24 mouse cellular contexts compared by ENCODE assay signal in the genomic region with DNA sequence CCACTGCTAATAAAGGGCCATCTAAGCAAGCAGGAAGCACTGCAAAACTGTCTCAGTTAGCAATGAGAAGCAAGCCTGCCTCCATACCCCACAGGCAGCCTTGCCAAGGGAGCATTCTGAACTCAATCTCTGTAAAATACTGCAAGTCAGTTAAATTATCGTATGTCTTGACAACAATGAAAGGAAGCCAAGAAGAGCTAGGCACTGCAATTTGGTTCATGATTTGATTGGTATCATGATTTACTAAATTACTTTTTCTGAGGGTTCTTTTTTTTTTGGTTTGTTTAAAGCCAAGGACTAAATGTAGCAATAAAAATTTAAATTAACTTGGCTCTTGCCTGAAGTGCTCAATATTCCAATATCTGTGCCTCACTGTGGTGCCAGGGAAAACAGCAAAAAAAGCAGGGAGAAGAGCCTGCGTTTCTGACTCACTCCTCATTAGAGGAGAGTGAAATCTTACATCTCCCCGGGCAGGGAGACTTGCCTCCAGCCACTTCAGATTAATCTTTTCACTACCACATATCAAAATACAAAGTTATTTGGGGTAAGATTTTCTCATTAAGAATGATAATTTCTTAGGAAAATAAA. TPM values are rescaled to one million over a fixed set of nuclear protein-coding genes. Genes with fewer than 3 reads are reported as not detected.
DNase-seq lines count a peak whose midpoint lies in the region; ATAC-seq and TF ChIP-seq lines count a peak whose summit lies in the region.
"Had no signal": no experiment of that assay in that cellular context is flagged by ENCODE, and none has a peak within 500 bp of the region (broad histone marks: within the 10 kb centered on the region; RNA-seq: fewer than 3 reads in every experiment).

No protein-coding gene starts in this region.

- WGBS in forebrain, embryonic 14.5 days = 54% methylated on average over 3 of the region's 3 CpGs
- 81% methylated on average over 3 of the region's 3 CpGs for WGBS in forebrain, embryonic 11.5 days
- 54% methylated on average over 3 of the region's 3 CpGs for WGBS in hindbrain, embryonic 15.5 days
- 86% methylated on average over 3 of the region's 3 CpGs for WGBS in hindbrain, embryonic 12.5 days
- 43% methylated on average over 3 of the region's 3 CpGs for WGBS in neural tube, embryonic 15.5 days

- TF ChIP-seq CTCF in brain, embryonic 14.5 days (IDR thresholded peaks at IDR 0.05; ENCODE audit: borderline replicate concordance, extremely low read depth, insufficient read depth, insufficient read length) = no peak

- no peak overlapping the region for H3K4me3 ChIP-seq in forebrain, embryonic 14.5 days (ENCODE audit: low read depth, low read length)
- H3K4me3 ChIP-seq in forebrain, embryonic 11.5 days (ENCODE audit: low read depth, low read length) = no peak overlapping the region
- H3K4me3 ChIP-seq in hindbrain, embryonic 15.5 days = no peak overlapping the region
- no peak overlapping the region for H3K4me3 ChIP-seq in hindbrain, embryonic 12.5 days
- no peak overlapping the region for H3K4me3 ChIP-seq in neural tube, embryonic 15.5 days (replicated peaks)
- H3K4me3 ChIP-seq: embryonic facial prominence, embryonic 15.5 days; heart, embryonic 13.5 days; kidney, embryonic 15.5 days; left cerebral cortex, adult 2 months; neural tube, embryonic 12.5 days had no signal

- no peaks in the 10 kb centered on the region for H3K4me1 ChIP-seq in forebrain, embryonic 14.5 days (ENCODE audit: control insufficient read depth, insufficient read depth, low read length)
- H3K4me1 ChIP-seq in forebrain, embryonic 11.5 days (replicated peaks; ENCODE audit: control insufficient read depth, insufficient read depth, low read length) = no peaks in the 10 kb centered on the region
- no peaks in the 10 kb centered on the region for H3K4me1 ChIP-seq in hindbrain, embryonic 15.5 days (replicated peaks)
- H3K4me1 ChIP-seq in hindbrain, embryonic 12.5 days = no peaks in the 10 kb centered on the region
- H3K4me1 ChIP-seq in neural tube, embryonic 15.5 days = peaks cover 3% of the 10 kb centered on the region
- H3K4me1 ChIP-seq: embryonic facial prominence, embryonic 15.5 days; kidney, embryonic 15.5 days; neural tube, embryonic 12.5 days had no signal

- H3K36me3 ChIP-seq in forebrain, embryonic 14.5 days (ENCODE audit: control insufficient read depth, insufficient read depth, low read length) = no peaks in the 10 kb centered on the region
- no peaks in the 10 kb centered on the region for H3K36me3 ChIP-seq in forebrain, embryonic 11.5 days (ENCODE audit: control insufficient read depth, insufficient read depth, low read length)
- no peaks in the 10 kb centered on the region for H3K36me3 ChIP-seq in hindbrain, embryonic 15.5 days
- H3K36me3 ChIP-seq in hindbrain, embryonic 12.5 days = no peaks in the 10 kb centered on the region
- no peaks in the 10 kb centered on the region for H3K36me3 ChIP-seq in neural tube, embryonic 15.5 days
- H3K36me3 ChIP-seq: embryonic facial prominence, embryonic 15.5 days; heart, embryonic 13.5 days; kidney, embryonic 15.5 days; neural tube, embryonic 12.5 days had no signal

- ATAC-seq in forebrain, embryonic 14.5 days = no peak
- ATAC-seq in forebrain, embryonic 11.5 days (replicated peaks; ENCODE audit: low FRiP score) = no peak
- 0 out of 2 replicates have a peak, but pooled peaks have one; percentile 48 for ATAC-seq in hindbrain, embryonic 15.5 days (ENCODE audit: low FRiP score, low read depth)
- ATAC-seq in hindbrain, embryonic 12.5 days (ENCODE audit: low FRiP score) = no peak
- ATAC-seq in neural tube, embryonic 15.5 days (ENCODE audit: low FRiP score) = peak; percentile 73

- no peaks in the 10 kb centered on the region for H3K9me3 ChIP-seq in forebrain, embryonic 14.5 days (replicated peaks; ENCODE audit: control insufficient read depth, low read length)
- no peaks in the 10 kb centered on the region for H3K9me3 ChIP-seq in forebrain, embryonic 11.5 days (ENCODE audit: control insufficient read depth, low read length)
- no peaks in the 10 kb centered on the region for H3K9me3 ChIP-seq in hindbrain, embryonic 15.5 days
- no peaks in the 10 kb centered on the region for H3K9me3 ChIP-seq in hindbrain, embryonic 12.5 days (replicated peaks)
- H3K9me3 ChIP-seq in neural tube, embryonic 15.5 days (replicated peaks) = no peaks in the 10 kb centered on the region
- H3K9me3 ChIP-seq: embryonic facial prominence, embryonic 15.5 days; heart, embryonic 13.5 days; kidney, embryonic 15.5 days; neural tube, embryonic 12.5 days had no signal

- no peak for TF ChIP-seq POLR2A in brain, embryonic 14.5 days (IDR thresholded peaks at IDR 0.05; ENCODE audit: borderline replicate concordance, extremely low read depth, insufficient read depth, insufficient read length, poor library complexity, severe bottlenecking)

- no peak overlapping the region for H3K4me2 ChIP-seq in forebrain, embryonic 14.5 days (ENCODE audit: low read length)
- no peak overlapping the region for H3K4me2 ChIP-seq in forebrain, embryonic 11.5 days (ENCODE audit: low read depth, low read length, severe bottlenecking)
- no peak overlapping the region for H3K4me2 ChIP-seq in hindbrain, embryonic 15.5 days
- H3K4me2 ChIP-seq in hindbrain, embryonic 12.5 days (replicated peaks) = no peak overlapping the region
- no peak overlapping the region for H3K4me2 ChIP-seq in neural tube, embryonic 15.5 days
- H3K4me2 ChIP-seq: embryonic facial prominence, embryonic 15.5 days; heart, embryonic 13.5 days; kidney, embryonic 15.5 days; lung, embryonic 14.5 days; neural tube, embryonic 12.5 days had no signal

- H3K27me3 ChIP-seq in forebrain, embryonic 14.5 days (replicated peaks; ENCODE audit: control insufficient read depth, insufficient read depth, low read length) = no peaks in the 10 kb centered on the region
- H3K27me3 ChIP-seq in forebrain, embryonic 11.5 days (ENCODE audit: control insufficient read depth, insufficient read depth, low read length) = no peaks in the 10 kb centered on the region
- no peaks in the 10 kb centered on the region for H3K27me3 ChIP-seq in hindbrain, embryonic 15.5 days
- no peaks in the 10 kb centered on the region for H3K27me3 ChIP-seq in hindbrain, embryonic 12.5 days
- H3K27me3 ChIP-seq in neural tube, embryonic 15.5 days (replicated peaks) = no peaks in the 10 kb centered on the region
- H3K27me3 ChIP-seq: embryonic facial prominence, embryonic 15.5 days; heart, embryonic 13.5 days; kidney, embryonic 15.5 days; neural tube, embryonic 12.5 days had no signal

- DNase-seq in forebrain, embryonic 14.5 days (ENCODE audit: low spot score) = peak; percentile 60
- DNase-seq in forebrain, embryonic 11.5 days (ENCODE audit: low spot score) = no peak
- DNase-seq in brain, embryonic 14.5 days (ENCODE audit: low read depth) = peak; percentile 64
- DNase-seq in layer of hippocampus, postnatal 36 days = no peak
- DNase-seq: adrenal gland, postnatal 10 days; cerebellum, adult 9-10 months; gastrocnemius, postnatal 14 days; heart, adult 18-20 months; heart, postnatal 14 days; kidney, adult 11 months; layer of hippocampus, adult 9-11 months; lung, embryonic 14.5 days; right cerebral cortex, adult 18-20 months; right cerebral cortex, postnatal 4 days; thymus, postnatal 36 days had no signal

- peak overlapping the region; percentile 21; the same call in 1 of the 2 replicates for H3K27ac ChIP-seq in forebrain, embryonic 14.5 days (ENCODE audit: low read depth, low read length)
- H3K27ac ChIP-seq in forebrain, embryonic 11.5 days (ENCODE audit: low read depth, low read length) = no peak overlapping the region
- H3K27ac ChIP-seq in hindbrain, embryonic 15.5 days (replicated peaks) = peak overlapping the region; percentile 34; the same call in 1 of the 2 replicates
- H3K27ac ChIP-seq in hindbrain, embryonic 12.5 days = no peak overlapping the region
- peak overlapping the region; percentile 69 for H3K27ac ChIP-seq in neural tube, embryonic 15.5 days (replicated peaks)
- H3K27ac ChIP-seq: embryonic facial prominence, embryonic 15.5 days; heart, embryonic 13.5 days; kidney, embryonic 15.5 days; left cerebral cortex, adult 2 months; liver, embryonic 14.5 days; neural tube, embryonic 12.5 days had no signal

- no peak overlapping the region for H3K9ac ChIP-seq in forebrain, embryonic 14.5 days (ENCODE audit: low read length)
- no peak overlapping the region for H3K9ac ChIP-seq in forebrain, embryonic 11.5 days (ENCODE audit: low read length)
- H3K9ac ChIP-seq in hindbrain, embryonic 15.5 days = no peak overlapping the region
- no peak overlapping the region for H3K9ac ChIP-seq in hindbrain, embryonic 12.5 days
- H3K9ac ChIP-seq in neural tube, embryonic 15.5 days (replicated peaks) = no peak overlapping the region
- H3K9ac ChIP-seq: embryonic facial prominence, embryonic 15.5 days; heart, embryonic 13.5 days; kidney, embryonic 15.5 days; liver, embryonic 14.5 days; lung, embryonic 14.5 days; neural tube, embryonic 12.5 days had no signal

RNA-seq across cellular contexts. Expression of gene Ap3b1, which starts 28.3 kb away (rescaled TPM):
- 24.2 and 30.4 TPM in 2 replicates for polyA plus RNA-seq in forebrain, embryonic 14.5 days (2014; fragmentation: Nextera tagmentation; extraction: Ambion mirVana)
- 38.2 and 41.3 TPM in 2 replicates for polyA plus RNA-seq in forebrain, embryonic 11.5 days (2014; fragmentation: Nextera tagmentation; extraction: Ambion mirVana)
- 27.5 and 29.5 TPM in 2 replicates for polyA plus RNA-seq in hindbrain, embryonic 15.5 days (2015; fragmentation: Nextera tagmentation; extraction: Ambion mirVana)
- 40.5 and 43.9 TPM in 2 replicates for polyA plus RNA-seq in hindbrain, embryonic 12.5 days (2016; fragmentation: Nextera tagmentation; extraction: Ambion mirVana)
- polyA plus RNA-seq in brain, embryonic 14.5 days (2012; rRNA removed) = 35.3 and 36.8 TPM in 2 replicates
- polyA plus RNA-seq in neural tube, embryonic 15.5 days (2015; fragmentation: Nextera tagmentation; extraction: Ambion mirVana) = 27.1 and 30.2 TPM in 2 replicates
- total RNA-seq in layer of hippocampus, postnatal 36 days (2021) = 10 to 100 TPM; 57.0 to 61.9 TPM

RNA-seq across cellular contexts. Expression of gene Scamp1, which starts 44.8 kb away (rescaled TPM):
- 58.5 and 85.3 TPM in 2 replicates for polyA plus RNA-seq in forebrain, embryonic 14.5 days (2014; fragmentation: Nextera tagmentation; extraction: Ambion mirVana)
- polyA plus RNA-seq in forebrain, embryonic 11.5 days (2014; fragmentation: Nextera tagmentation; extraction: Ambion mirVana) = 36.1 and 39.7 TPM in 2 replicates
- polyA plus RNA-seq in hindbrain, embryonic 15.5 days (2015; fragmentation: Nextera tagmentation; extraction: Ambion mirVana) = 160 and 168 TPM in 2 replicates
- 78.4 and 82.9 TPM in 2 replicates for polyA plus RNA-seq in hindbrain, embryonic 12.5 days (2016; fragmentation: Nextera tagmentation; extraction: Ambion mirVana)
- 63.8 and 86.5 TPM in 2 replicates for polyA plus RNA-seq in brain, embryonic 14.5 days (2012; rRNA removed)
- 148 and 167 TPM in 2 replicates for polyA plus RNA-seq in neural tube, embryonic 15.5 days (2015; fragmentation: Nextera tagmentation; extraction: Ambion mirVana)
- 100 to 1,000 TPM; 170 to 173 TPM for total RNA-seq in layer of hippocampus, postnatal 36 days (2021)

Comparison
In these comparisons a context has a peak if more than half of its experiments do, and no peak if none do; other contexts are left out.
1. ATAC-seq: peak in hindbrain, embryonic 15.5 days (single experiment) and neural tube, embryonic 15.5 days (single experiment); none in forebrain, embryonic 14.5 days (single experiment), forebrain, embryonic 11.5 days (single experiment) and hindbrain, embryonic 12.5 days (single experiment).
2. DNase-seq: peak in forebrain, embryonic 14.5 days (single experiment) and brain, embryonic 14.5 days (single experiment); none in forebrain, embryonic 11.5 days (single experiment) and layer of hippocampus, postnatal 36 days (0 of 2).
3. H3K27ac ChIP-seq: peak in forebrain, embryonic 14.5 days (single experiment), hindbrain, embryonic 15.5 days (single experiment) and neural tube, embryonic 15.5 days (single experiment); none in forebrain, embryonic 11.5 days (single experiment) and hindbrain, embryonic 12.5 days (single experiment).